Mouse (Mus musculus): ENCODE measurements at regions not wholly inside any gene's neighbourhood (a gene's known extent, or its start where the extent isn't known, plus 50 kb on each side); places are given as distances from the start of the nearest gene placed in this dataset.

DNA sequence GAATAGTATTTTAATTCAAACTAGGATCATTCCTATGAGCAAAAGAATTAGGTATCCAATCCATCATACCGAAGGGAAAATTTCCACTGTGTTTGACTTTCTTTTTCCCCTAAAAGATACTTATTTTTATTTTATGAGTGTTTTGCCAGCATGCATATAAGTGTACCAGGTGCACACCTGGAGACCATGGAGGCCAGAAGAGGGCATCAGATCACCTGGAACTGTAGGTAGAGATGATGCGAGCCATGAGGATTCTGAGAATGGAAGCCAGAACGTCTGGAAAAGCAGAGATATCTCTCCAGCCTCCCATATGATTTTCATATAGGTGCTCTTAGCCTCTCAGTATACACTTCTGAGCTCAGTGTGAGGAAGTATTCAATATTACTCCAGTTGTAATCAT is 58.5 kb upstream of the Eci2 start:
- TF ChIP-seq CTCF (conservative IDR thresholded peaks at IDR 0.05; ENCODE audit: insufficient read depth, insufficient read length, low read depth, low read length) (peak; percentile 37), POLR2A (IDR thresholded peaks at IDR 0.05; ENCODE audit: low read depth, low read length) (no peak)
